Mouse (Mus musculus) CH12.LX (cell line): ENCODE results near the gene Gm45837.

ENCODE experiments used
- CTCF ChIP-seq, 2 experiments: IDR thresholded peaks in 1 of 2; conservative IDR thresholded peaks in 1 of 2; 2 replicates each; pipeline ENCODE4 v1.5.1; 2011 to 2012; ENCODE audit warnings: low read depth in 2 of 2, low read length in 2 of 2, improper control_type of control experiment in 1 of 2, inconsistent platforms in 1 of 2, mild to moderate bottlenecking in 1 of 2, moderate library complexity in 1 of 2
- EP300 ChIP-seq: IDR thresholded peaks from 2 replicates; pipeline ENCODE4 v1.6.1; 2011; ENCODE audit warnings: low read length, improper control_type of control experiment
- HCFC1 ChIP-seq: IDR thresholded peaks from 2 replicates; pipeline ENCODE4 v1.6.1; 2012; ENCODE audit warnings: low read depth, mild to moderate bottlenecking, inconsistent platforms, low read length, improper control_type of control experiment
- KAT2A ChIP-seq: IDR thresholded peaks from 2 replicates; pipeline ENCODE4 v1.6.1; 2012; ENCODE audit warnings: low read length, improper control_type of control experiment, inconsistent platforms; ENCODE audit not compliant: insufficient replicate concordance
- MAFK ChIP-seq: IDR thresholded peaks from 2 replicates; pipeline ENCODE4 v1.6.1; 2011; ENCODE audit warnings: low read length, improper control_type of control experiment; ENCODE audit not compliant: insufficient replicate concordance
- MYC ChIP-seq: IDR thresholded peaks from 2 replicates; pipeline ENCODE4 v1.6.1; 2011; ENCODE audit warnings: low read depth, mild to moderate bottlenecking, improper control_type of control experiment, low read length
- POLR2A ChIP-seq: IDR thresholded peaks from 2 replicates; pipeline ENCODE4 v1.6.1; 2011; ENCODE audit warnings: low read depth, mild to moderate bottlenecking, improper control_type of control experiment, low read length
- SMC3 ChIP-seq: IDR thresholded peaks from 2 replicates; pipeline ENCODE4 v1.6.1; 2011; ENCODE audit warnings: low read depth, low read length, improper control_type of control experiment
- TBP ChIP-seq: conservative IDR thresholded peaks from 2 replicates; pipeline ENCODE4 v1.6.1; 2011; ENCODE audit warnings: low read depth, low read length, improper control_type of control experiment
- TCF12 ChIP-seq: IDR thresholded peaks from 2 replicates; pipeline ENCODE4 v1.6.1; 2014; ENCODE audit warnings: low read depth, mild to moderate bottlenecking, inconsistent platforms, low read length, improper control_type of control experiment
- USF1 ChIP-seq: IDR thresholded peaks from 2 replicates; pipeline ENCODE4 v1.6.1; 2014; ENCODE audit warnings: low read depth, mild to moderate bottlenecking, inconsistent platforms, low read length, improper control_type of control experiment
- USF2 ChIP-seq: conservative IDR thresholded peaks from 2 replicates; pipeline ENCODE4 v1.6.1; 2011; ENCODE audit warnings: low read depth, low read length, improper control_type of control experiment
- ZC3H11A ChIP-seq: IDR thresholded peaks from 2 replicates; pipeline ENCODE4 v1.6.1; 2012; ENCODE audit warnings: low read depth, mild to moderate bottlenecking, inconsistent platforms, low read length, improper control_type of control experiment

DNA sequence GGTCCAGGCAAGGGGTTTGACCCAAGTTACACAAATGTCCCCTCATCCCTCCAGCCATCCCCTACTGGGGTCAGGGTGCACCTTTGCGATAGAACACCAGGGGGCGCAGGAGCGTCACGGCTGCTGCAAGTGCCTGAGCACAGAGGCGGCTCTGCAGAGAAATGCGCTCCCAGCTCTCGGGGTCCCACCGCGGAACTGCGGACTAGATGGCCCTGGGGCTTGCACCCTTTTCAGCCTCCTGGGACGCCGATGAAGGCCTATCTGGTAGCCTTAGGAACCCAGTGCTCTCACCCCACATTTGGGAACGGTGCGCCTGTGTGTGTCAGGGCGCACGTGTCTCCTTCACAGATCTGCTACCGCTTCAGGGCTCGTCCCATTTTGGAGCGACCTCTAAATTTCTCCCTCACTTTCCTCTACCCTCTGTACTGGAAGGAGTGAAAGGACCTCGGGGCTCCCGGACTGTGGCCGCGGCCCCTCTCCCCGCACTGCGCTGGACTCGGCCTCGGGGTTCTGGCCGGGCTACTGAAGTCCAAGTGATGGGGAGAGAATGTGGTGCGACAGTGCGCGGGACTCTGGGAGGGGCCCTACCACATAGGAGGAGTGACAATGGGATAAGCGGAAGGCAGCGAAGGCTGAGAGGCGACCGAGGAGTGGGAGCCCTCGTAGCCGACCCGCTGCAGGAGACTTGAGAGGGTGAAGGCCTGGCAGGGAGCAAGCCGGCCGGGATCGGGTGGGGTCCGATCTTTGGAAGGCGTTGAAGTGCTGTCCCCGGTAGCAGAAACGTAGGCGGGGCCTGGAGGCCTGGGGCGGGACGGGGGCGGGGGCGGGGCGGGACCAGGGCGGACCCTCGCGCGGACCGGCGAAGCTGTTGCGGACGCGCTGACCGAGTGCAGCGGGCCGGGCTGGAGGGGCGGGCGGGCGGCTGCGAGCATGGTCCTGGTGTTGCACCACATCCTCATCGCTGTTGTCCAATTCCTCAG lies 40.0 kb downstream of the Gm45837 start:
- no peak for TF ChIP-seq POLR2A
- TF ChIP-seq USF2: no peak
- TF ChIP-seq MAFK: no peak
- TF ChIP-seq CTCF (conservative IDR thresholded peaks at IDR 0.05 in 1 of 2, IDR thresholded peaks at IDR 0.05 in 1 of 2; ENCODE audit: low read depth in 2 of 2, low read length in 2 of 2): peak; percentile 73 to 96
- no peak for TF ChIP-seq USF1
- TF ChIP-seq MYC: 0 out of 2 replicates have a peak, but pooled peaks have one; percentile 14
- TF ChIP-seq TCF12: peak; percentile 32; the same call in 1 of the 2 replicates
- TF ChIP-seq HCFC1: no peak
- no peak for TF ChIP-seq TBP
- TF ChIP-seq KAT2A: no peak
- TF ChIP-seq SMC3: peak; percentile 99
- TF ChIP-seq EP300: no peak
- TF ChIP-seq ZC3H11A: peak; percentile 76
